Mouse (Mus musculus) c-Kit-positive CD71-negative TER-119-negative erythroid progenitor cells, embryonic 14.5 days (primary cell): ENCODE measurements at regions not wholly inside any gene's neighbourhood (a gene's known extent, or its start where the extent isn't known, plus 50 kb on each side); places are given as distances from the start of the nearest gene placed in this dataset.

Experiments
- DNase-seq: peaks from one replicate; pipeline ENCODE4 v3.0.0-alpha.2; 2013; ENCODE audit warnings: low read depth

GRCm38 (mm10) chrX:11720517-11720916, 392.9 kb downstream of the H2al1j start:
- DNase-seq = no peak

GRCm38 (mm10) chrX:11722730-11723129, 395.1 kb downstream of the H2al1j start:
- no peak for DNase-seq

- no peak for DNase-seq
Observed at GRCm38 (mm10) chrX:11724718-11725117, 397.1 kb downstream of the H2al1j start.

- no peak for DNase-seq
Observed at GRCm38 (mm10) chrX:11726524-11727231, 399.1 kb downstream of the H2al1j start.

- DNase-seq = no peak
Observed at GRCm38 (mm10) chrX:11728481-11728880, 400.9 kb downstream of the H2al1j start.

- DNase-seq = no peak
Observed at GRCm38 (mm10) chrX:11729992-11730391, 402.4 kb downstream of the H2al1j start.

GRCm38 (mm10) chrX:11732371-11732770, 404.7 kb downstream of the H2al1j start:
- no peak for DNase-seq

GRCm38 (mm10) chrX:11734505-11735435, 407.1 kb downstream of the H2al1j start:
- DNase-seq = no peak

- DNase-seq = no peak
Observed at GRCm38 (mm10) chrX:11735516-11736170, 408.0 kb downstream of the H2al1j start.

- no peak for DNase-seq
Observed at GRCm38 (mm10) chrX:11736481-11736880, 408.9 kb downstream of the H2al1j start.

GRCm38 (mm10) chrX:11739565-11739964, 411.9 kb downstream of the H2al1j start:
- DNase-seq = no peak

GRCm38 (mm10) chrX:11745911-11746310, 414.2 kb downstream of the Bcor start:
- DNase-seq = no peak

- DNase-seq = no peak
Observed at GRCm38 (mm10) chrX:11747386-11748121, 412.6 kb downstream of the Bcor start.

- no peak for DNase-seq
Observed at GRCm38 (mm10) chrX:11748278-11748677, 411.9 kb downstream of the Bcor start.

- DNase-seq = no peak
Observed at GRCm38 (mm10) chrX:11752513-11752912, 407.6 kb downstream of the Bcor start.

GRCm38 (mm10) chrX:11752973-11753590, 407.1 kb downstream of the Bcor start:
- peak; percentile 34 for DNase-seq

- no peak for DNase-seq
Observed at GRCm38 (mm10) chrX:11755046-11755445, 405.1 kb downstream of the Bcor start.

- no peak for DNase-seq
Observed at GRCm38 (mm10) chrX:11763351-11764082, 396.6 kb downstream of the Bcor start.

GRCm38 (mm10) chrX:11776236-11776899, 383.8 kb downstream of the Bcor start:
- no peak for DNase-seq

GRCm38 (mm10) chrX:11795010-11795409, 365.1 kb downstream of the Bcor start:
- DNase-seq = no peak
